ENCODE assay signal across 24 mouse cellular contexts in genomic region chr17:80579089-80579488, GRCm38 (mm10). TPM values are rescaled to one million over a fixed set of nuclear protein-coding genes. Genes with fewer than 3 reads are reported as not detected.
"Had no signal": no experiment of that assay in that cellular context is flagged by ENCODE, and none has a peak within 500 bp of the region (broad histone marks: within the 10 kb centered on the region; RNA-seq: fewer than 3 reads in every experiment).

No protein-coding gene starts in this region.

- H3K4me3 ChIP-seq: heart, embryonic 12.5 days; hindbrain, embryonic 12.5 days; kidney, embryonic 15.5 days; limb, embryonic 13.5 days; limb, embryonic 15.5 days; liver, embryonic 12.5 days had no signal

- H3K27me3 ChIP-seq: heart, embryonic 12.5 days; hindbrain, embryonic 12.5 days; kidney, embryonic 15.5 days; limb, embryonic 13.5 days; limb, embryonic 15.5 days had no signal

- H3K4me2 ChIP-seq: heart, embryonic 12.5 days; hindbrain, embryonic 12.5 days; hindbrain, embryonic 14.5 days; kidney, embryonic 15.5 days; limb, embryonic 13.5 days; limb, embryonic 15.5 days; liver, embryonic 12.5 days had no signal

- H3K9ac ChIP-seq: heart, embryonic 12.5 days; hindbrain, embryonic 12.5 days; hindbrain, embryonic 14.5 days; kidney, embryonic 15.5 days; limb, embryonic 13.5 days; limb, embryonic 15.5 days; liver, embryonic 12.5 days; liver, embryonic 14.5 days had no signal

- ATAC-seq: hindbrain, postnatal 0 days; intestine, embryonic 16.5 days; liver, embryonic 12.5 days had no signal

- H3K9me3 ChIP-seq: heart, embryonic 12.5 days; hindbrain, embryonic 12.5 days; kidney, embryonic 15.5 days; limb, embryonic 13.5 days; limb, embryonic 15.5 days; liver, embryonic 12.5 days had no signal

- DNase-seq: gastrocnemius, postnatal 14 days; gastrocnemius, postnatal 36 days; heart, adult 18-20 months; heart, postnatal 10 days; kidney, adult 11 months; kidney, adult 2 months; kidney, adult 9 months; kidney, postnatal 14 days; layer of hippocampus, adult 9-11 months; layer of hippocampus, postnatal 36 days; left cerebral cortex, postnatal 4 days had no signal

- H3K27ac ChIP-seq: hindbrain, embryonic 12.5 days; hindbrain, embryonic 14.5 days; hindbrain, postnatal 0 days; kidney, embryonic 15.5 days; kidney, postnatal 0 days; limb, embryonic 13.5 days; limb, embryonic 15.5 days; liver, embryonic 12.5 days; liver, embryonic 14.5 days had no signal

RNA-seq across cellular contexts. Expression of gene Cdkl4, which starts 1.5 kb away (rescaled TPM):
- total RNA-seq: gastrocnemius, postnatal 36 days; heart, postnatal 10 days; hematopoietic stem cell, adult 5-6 weeks had no signal
- polyA plus RNA-seq: heart, embryonic 14.5 days had no signal
